Mouse (Mus musculus) heart, postnatal 10 days (tissue): ENCODE measurements at regions not wholly inside any gene's neighbourhood (a gene's known extent, or its start where the extent isn't known, plus 50 kb on each side); places are given as distances from the start of the nearest gene placed in this dataset.
"Not testable (repeated sequence)": the region's sequence is repeated elsewhere in the genome, so short reads cannot be mapped to it uniquely, and the experiment has no call there.

Experiments used
- DNase-seq, 2 experiments: peaks; one replicate each; pipeline ENCODE4 v3.0.0; 2021
- intact Hi-C: fragments of 180-260 bp; cut with DNase I; formaldehyde crosslinking; loops from one replicate; pipeline ENCODE4 v1.15.1; 2025

DNA sequence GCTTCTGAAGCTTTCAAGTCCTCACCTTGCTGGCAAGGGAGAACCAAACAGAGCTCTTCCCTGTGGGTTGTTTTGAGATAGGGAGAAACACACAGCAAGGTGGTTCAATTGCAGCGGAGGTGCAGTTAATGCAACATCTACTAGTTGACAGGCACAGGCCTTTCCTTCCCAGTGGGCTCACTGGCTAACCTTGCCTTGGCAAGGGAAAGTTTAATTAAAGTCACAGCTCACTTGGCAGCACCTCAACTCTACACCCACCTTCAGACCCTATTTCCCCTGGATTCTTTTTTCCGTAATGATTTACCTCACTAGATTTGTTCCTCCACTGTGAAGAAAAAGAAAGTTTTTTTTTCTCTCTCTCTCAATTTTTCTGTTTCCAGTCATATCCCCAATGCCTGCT lies 314.5 kb downstream of the Tlr4 start:
- no peak for DNase-seq
- intact Hi-C loops, result no loop called here

DNA sequence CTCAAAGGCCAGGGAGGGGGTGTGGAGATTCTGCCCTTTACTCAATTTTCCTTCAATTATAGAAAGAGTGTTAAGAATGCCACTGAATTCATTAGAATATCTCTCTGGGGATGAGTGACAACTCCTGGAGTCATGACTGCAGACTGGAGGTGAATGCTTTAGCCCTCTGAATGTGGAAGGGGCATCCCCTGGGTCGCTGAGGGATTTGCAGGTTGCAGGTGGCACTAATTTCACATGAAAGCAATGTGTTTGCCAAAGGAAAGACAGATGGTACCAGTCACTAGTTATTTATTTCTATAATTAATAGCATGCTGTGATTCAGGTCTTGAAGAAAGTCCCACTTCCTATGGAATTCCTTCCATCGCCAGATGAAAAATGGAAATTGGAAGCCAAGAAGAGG lies 321.1 kb downstream of the Tlr4 start:
- intact Hi-C loops, result no loop called here
- DNase-seq, result no peak

DNA sequence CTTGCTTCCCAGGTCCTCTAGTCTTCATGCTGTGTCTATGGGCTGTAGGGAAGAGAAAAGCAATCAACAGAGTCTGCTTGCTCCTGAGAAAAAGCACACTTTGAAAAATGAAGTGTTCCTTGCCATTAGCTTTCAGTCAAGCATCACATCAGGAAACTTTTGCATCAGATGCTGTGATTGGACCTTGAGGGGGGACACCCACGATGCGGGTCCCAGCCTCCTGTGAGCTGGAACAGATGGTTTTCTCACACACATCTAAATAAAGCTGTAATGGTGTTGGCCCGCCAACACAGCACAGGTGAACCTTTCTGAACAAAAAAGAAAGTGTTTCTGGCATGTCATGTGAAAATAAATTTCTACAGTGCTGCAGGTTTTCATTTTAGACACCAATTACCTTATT lies 335.3 kb downstream of the Tlr4 start:
- no peak for DNase-seq
- intact Hi-C loops, result no loop called here

DNA sequence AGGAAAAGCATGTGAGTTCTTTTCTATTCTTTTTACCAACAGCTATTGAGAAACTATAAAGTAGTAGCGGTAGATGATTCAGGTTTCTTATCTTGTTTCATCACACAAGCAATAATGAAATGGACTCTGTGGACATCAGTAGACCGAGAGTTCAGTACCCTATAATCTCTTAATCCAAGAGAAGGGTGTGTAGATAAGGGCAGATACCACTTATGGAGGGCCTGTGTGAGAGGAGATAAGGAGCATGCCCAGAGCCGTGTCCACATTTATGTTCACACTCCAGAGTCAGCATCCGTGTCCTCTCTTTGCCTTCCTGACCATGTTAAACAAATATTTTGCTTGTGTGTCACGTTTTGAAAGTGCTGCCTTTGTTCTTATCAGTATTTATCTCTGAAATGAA lies 340.3 kb downstream of the Tlr4 start:
- no peak for DNase-seq

DNA sequence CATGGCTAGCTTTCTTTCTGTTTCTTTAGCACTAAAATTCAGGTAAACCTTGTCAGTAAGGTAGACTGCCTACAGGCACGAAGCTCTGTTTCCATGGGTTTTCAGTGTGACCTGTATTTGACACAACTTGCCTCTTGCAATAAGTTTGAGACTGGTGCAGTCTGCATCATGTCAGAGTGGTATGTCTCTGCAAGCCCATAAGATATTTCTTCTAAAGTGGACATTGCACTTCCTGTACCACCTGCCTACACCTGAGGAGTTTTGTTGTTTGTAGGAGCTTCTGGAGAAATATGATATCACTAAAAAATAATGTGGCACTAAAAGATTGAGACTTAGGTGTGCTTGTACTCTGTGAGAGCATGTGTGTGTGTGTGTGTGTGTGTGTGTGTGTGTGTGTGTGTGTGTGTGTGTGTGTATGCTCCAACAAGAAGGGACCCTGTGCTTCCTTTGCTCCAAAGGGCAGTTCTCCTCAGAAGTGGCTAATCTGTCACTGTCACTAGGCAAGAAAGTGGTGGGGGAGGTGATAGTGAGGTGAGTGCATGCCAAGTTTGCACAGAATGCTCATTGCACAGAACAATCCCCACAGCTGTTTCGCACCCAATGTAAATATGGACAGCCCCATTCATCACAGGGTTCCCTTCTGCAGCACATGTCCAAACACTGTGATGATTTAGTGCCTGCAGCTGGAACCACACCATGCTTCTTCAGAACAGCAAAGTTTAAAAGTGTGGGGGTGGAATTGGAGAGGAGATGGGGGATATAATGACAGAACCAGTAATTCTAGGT lies 360.5 kb downstream of the Tlr4 start:
- intact Hi-C loops, result no loop called here

More for the DNA sequence above, 340.3 kb downstream of the Tlr4 start:
- intact Hi-C loops, result no loop called here

DNA sequence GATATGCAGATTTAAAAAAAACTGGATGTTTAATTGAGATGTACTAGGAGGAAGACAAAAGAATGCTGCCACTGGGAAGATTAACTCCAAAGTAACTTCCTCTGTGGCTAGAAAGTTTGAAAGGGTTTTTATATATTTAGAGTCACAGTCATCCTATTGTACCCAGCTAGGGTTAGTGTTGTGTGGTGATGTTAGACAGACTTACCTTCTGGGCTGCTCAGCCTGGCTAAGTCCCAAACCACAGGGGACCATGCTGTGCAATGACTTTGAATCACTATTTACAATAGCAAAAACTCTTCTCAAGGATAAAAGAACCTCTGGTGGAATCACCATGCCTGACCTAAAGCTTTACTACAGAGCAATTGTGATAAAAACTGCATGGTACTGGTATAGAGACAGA lies 363.2 kb downstream of the Tlr4 start:
- no peak for DNase-seq
- intact Hi-C loops, result no loop called here

More for the DNA sequence above, 360.5 kb downstream of the Tlr4 start:
- DNase-seq, result no peak

DNA sequence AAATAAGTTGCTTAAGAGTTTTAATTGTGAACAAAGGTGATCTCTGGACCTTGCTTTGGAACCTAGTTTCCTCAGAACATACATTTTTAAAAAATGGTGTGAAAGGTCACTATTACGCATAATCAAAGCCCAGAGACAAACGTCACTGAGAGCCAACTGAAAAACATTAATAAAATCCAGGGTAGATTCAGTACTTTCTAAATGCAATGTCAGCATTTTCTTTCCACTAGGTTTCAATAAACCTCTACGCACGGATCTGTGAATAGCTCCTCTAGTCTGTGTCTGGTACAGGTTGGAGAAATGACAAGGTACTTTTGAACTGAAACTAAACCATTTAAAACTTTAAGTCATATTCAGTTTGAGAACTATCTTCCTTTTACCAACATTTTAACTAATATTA lies 367.0 kb downstream of the Tlr4 start:
- intact Hi-C loops, result no loop called here
- DNase-seq, result no peak

DNA sequence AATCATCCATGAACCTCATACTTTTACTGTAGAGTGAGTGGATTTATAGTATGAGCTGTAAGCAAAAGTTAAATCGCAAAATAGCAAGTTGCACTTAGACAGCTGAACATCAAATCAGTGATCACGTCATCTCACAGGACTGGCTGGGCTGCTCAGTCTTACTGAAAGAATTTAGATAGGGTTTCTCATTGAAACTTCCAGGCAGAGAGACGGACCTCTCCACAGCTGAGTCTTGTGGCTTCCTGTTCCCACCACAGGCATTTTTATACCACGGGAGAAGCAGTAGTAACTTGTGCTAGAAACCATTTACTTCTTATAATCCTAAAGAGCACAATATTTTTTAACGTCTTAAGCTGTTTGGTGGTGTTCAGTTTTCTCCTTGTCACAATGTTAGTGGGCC lies 369.5 kb downstream of the Tlr4 start:
- DNase-seq, result no peak
- intact Hi-C loops, result no loop called here

DNA sequence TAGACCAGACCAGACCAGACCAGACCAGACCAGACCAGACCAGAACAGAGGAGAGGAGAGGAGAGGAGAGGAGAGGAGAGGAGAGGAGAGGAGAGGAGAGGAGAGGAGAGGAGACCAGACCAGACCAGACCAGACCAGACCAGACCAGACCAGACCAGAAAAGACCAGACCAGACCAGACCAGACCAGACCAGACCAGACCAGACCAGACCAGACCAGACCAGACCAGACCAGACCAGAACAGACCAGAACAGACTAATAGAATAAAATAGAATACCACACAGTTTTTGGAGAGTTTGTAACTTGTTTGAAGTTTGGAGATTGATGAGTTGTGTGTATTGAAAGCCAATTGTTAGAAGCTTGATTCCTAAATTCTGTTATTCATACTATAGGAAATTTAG lies 381.0 kb downstream of the Tlr4 start:
- DNase-seq, result peak; percentile 31 to 39
- intact Hi-C loops, result not testable (repeated sequence)

DNA sequence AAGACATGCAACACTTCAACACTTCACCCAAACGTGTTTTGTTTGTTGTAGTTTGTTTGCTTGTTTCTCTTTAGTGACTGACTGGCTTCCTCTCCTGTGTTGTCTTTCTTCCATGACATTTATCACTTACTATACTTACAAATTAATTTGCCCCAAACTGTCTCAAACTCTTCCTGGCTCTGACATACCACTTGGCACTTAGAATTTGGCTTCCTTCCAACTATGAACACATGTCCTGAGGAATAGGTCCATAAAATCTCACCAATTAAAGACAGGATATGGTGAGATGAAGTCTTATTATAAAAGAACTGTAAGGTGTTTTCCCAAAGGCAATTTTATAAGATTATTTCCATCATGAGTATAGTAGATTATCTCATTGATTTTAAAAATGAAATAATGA lies 386.0 kb downstream of the Tlr4 start:
- no peak for DNase-seq
- intact Hi-C loops, result no loop called here

DNA sequence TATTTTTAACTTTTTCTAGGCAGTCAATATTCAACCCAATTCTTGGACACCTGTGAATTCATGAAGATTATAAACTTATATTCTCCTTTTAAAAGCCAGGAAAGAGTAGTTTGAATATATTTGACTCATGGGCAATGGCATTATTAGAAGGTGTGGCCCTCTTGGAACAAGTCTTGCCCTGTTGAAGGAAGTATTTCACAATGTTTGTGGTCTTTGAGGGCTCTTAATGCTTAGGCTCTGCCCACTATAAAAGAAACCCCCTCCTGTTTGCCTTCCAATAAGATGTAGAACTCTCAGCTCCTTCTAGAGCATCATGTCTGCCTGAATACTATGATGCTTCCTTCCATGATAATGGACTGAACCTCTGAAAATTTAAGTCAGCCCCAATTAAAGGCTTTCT lies 397.1 kb downstream of the Tlr4 start:
- intact Hi-C loops, result no loop called here
- no peak for DNase-seq

DNA sequence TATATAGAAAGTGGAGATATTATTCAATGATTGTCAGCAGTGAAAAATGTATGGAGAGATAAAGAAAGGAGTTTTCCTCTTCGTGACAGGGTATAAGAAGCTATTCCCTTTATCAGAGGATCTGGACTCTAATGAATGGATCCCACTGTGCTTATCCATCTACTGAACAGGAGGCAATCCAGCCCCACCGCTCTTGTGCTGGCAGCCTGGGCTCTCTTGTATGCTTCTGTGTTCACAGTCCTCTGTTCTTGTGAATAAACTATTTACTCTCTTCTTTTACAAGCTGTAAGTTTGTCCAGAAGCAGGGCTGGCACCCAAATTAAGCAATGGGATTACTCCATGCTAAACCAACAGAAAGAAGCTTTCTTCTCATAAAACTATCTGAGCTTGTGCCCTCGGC lies 401.8 kb downstream of the Tlr4 start:
- intact Hi-C loops, result no loop called here

DNA sequence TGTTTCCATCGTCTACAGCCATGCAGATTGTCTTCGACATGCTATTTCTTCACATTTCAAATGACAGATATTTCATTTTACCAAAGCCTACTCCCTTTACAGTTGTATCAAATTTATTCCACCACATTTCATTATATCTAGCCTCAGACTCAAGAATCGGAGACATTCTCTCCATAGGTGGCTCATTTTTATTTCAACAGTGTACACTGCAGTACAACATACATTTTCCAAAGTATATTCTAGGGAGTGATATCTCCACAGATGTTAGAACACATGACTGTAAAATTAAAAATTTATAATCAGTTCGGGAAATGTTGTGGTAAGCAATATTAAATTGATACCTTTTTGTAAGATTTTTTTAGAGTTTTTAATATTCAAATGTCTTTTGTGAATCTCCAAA lies 446.2 kb downstream of the Tlr4 start:
- intact Hi-C loops, result no loop called here

More for the DNA sequence above, 401.8 kb downstream of the Tlr4 start:
- no peak for DNase-seq

DNA sequence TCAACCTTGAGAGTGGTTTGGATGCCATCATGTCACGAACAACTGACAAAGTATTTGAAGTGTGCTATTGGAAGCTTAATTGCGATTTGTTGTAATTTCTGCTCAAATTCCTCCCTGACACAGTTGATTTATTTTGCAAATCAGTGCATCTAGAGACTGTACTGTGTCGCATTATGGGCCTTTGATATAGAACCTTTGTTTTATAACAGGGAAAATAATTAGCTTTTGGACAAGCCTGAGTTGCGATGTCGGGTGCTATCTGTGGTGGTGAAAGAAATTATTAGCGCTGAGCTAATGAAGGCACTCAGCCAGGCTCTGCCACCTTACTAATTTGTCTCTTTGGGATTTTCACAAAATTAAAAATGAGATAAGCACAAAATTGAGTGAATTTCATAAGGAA lies 473.6 kb downstream of the Tlr4 start:
- DNase-seq, result no peak
- intact Hi-C loops, result no loop called here

More for the DNA sequence above, 446.2 kb downstream of the Tlr4 start:
- DNase-seq, result no peak

DNA sequence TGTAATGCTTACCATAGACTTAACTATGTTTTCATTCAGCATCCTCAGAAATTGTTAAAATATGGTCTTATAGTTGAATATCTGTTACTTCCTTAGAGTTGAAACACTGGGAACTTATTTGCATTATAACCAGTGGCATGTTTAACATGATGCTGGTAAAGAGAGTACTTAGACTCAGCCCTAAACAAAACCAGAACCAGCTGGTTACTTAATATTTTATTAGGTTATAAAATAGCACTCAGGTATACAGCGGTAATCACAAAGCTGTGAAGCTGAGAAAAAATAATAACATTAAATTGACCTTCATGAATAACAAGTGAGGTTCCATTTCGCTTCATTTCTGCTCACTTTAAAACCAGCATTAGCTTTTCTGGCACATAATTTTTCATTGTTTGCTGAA lies 474.4 kb downstream of the Tlr4 start:
- DNase-seq, result no peak
- intact Hi-C loops, result no loop called here

DNA sequence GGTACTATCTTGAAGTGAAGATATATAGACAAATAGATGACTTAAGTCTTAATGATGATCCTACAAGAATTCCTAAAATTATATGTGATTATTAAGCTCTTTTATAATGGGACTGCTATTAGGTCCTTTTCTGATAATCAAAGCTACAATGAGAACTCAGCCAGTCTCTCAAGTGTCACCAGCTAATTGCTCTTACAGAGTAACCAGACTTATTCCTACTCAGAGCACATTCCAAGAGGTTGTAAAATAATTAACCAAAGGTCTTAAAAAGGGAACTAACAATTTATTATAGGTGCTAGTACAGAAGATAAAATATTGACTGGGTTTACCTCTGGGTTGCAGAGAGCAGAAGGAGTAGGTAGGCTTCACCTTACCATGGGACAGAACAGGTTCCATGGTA lies 492.7 kb downstream of the Tlr4 start:
- DNase-seq, intact Hi-C loops: not testable (repeated sequence)
